Mouse (Mus musculus): ENCODE results near the gene Adamts7.

Gene Adamts7

GRCm38 (mm10) chr9:90162926-90163748 is at the start of gene Adamts7:
Adamts7 (plus strand) TSS chr9:90163069.
- peak; percentile 37 for DNase-seq

- no peak for DNase-seq
These were observed 49.7 kb upstream of the Adamts7 start for GRCm38 (mm10) chr9:90113151-90113550.

- peak; percentile 95 for DNase-seq
These were observed 49.0 kb upstream of the Adamts7 start for GRCm38 (mm10) chr9:90113651-90114566.

GRCm38 (mm10) chr9:90114567-90115307 is 48.1 kb upstream of the Adamts7 start, which contains the start of gene Morf4l1:
Morf4l1 (minus strand) TSS chr9:90114774.
- DNase-seq: peak; percentile 97

- no peak for DNase-seq
These were observed 47.6 kb upstream of the Adamts7 start for GRCm38 (mm10) chr9:90115308-90115700.

- DNase-seq: no peak
These were observed 45.6 kb upstream of the Adamts7 start for GRCm38 (mm10) chr9:90117234-90117633.

- DNase-seq: no peak
These were observed 40.6 kb upstream of the Adamts7 start for GRCm38 (mm10) chr9:90122246-90122740.

- no peak for DNase-seq
These were observed 38.6 kb upstream of the Adamts7 start for GRCm38 (mm10) chr9:90124156-90124872.

GRCm38 (mm10) chr9:90124873-90125245 is 38.0 kb upstream of the Adamts7 start:
- no peak for DNase-seq

- DNase-seq: peak; percentile 15
These were observed 37.3 kb upstream of the Adamts7 start for GRCm38 (mm10) chr9:90125416-90126099.

- DNase-seq: peak; percentile 89
These were observed 36.4 kb upstream of the Adamts7 start for GRCm38 (mm10) chr9:90126260-90127010.

- DNase-seq: no peak
These were observed 35.7 kb upstream of the Adamts7 start for GRCm38 (mm10) chr9:90127146-90127545.

GRCm38 (mm10) chr9:90128636-90129201 is 34.1 kb upstream of the Adamts7 start:
- no peak for DNase-seq

GRCm38 (mm10) chr9:90133562-90134355 is 29.1 kb upstream of the Adamts7 start:
- no peak for DNase-seq

- no peak for DNase-seq
These were observed 27.4 kb upstream of the Adamts7 start for GRCm38 (mm10) chr9:90135466-90135865.

GRCm38 (mm10) chr9:90135963-90136677 is 26.7 kb upstream of the Adamts7 start:
- no peak for DNase-seq

GRCm38 (mm10) chr9:90136678-90136965 is 26.2 kb upstream of the Adamts7 start:
- no peak for DNase-seq

- DNase-seq: no peak
These were observed 17.1 kb upstream of the Adamts7 start for GRCm38 (mm10) chr9:90145788-90146187.

GRCm38 (mm10) chr9:90146869-90147268 is 16.0 kb upstream of the Adamts7 start:
- DNase-seq: no peak

Data from thymus, postnatal 4 days (tissue).